Comparison of ENCODE assay signal across 15 mouse cellular contexts in the genomic region with DNA sequence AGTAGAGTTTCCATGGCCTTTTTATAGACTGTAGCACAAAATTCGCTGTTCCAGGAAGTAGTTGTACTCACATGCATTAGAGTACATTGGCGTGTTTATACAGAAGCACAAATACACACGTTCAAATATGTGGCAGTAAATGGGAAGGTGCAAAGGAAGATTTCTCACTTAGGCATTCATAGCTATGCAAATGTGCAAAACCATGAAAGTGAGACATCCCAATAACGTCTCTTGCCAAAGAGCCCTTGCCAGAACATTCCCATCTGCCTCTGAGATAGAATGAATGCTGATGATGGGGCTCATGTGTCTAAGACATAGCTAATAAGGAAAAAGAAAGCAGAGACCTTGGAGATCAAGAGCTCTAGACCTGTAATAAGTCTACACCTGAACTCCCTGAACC.
A peak's percentile ranks its signal among the peaks of the same experiment; 100 is the strongest.
DNase-seq lines count a peak whose midpoint lies in the region.
"Had no signal": no experiment of that assay in that cellular context is flagged by ENCODE, and none has a peak within 500 bp of the region (broad histone marks: within the 10 kb centered on the region; RNA-seq: fewer than 3 reads in every experiment).

No protein-coding gene starts in this region.

- peak; percentile 50 to 60 for DNase-seq in cerebellum, postnatal 10 days
- no peak for DNase-seq in cerebellum, adult 11 months
- DNase-seq in layer of hippocampus, adult 18-20 months (ENCODE audit: low spot score in 2 of 2): peak; percentile 19 to 70
- DNase-seq in layer of hippocampus, postnatal 25 days (ENCODE audit: extremely low spot score in 1 of 2, low spot score in 1 of 2): no peak
- DNase-seq in right cerebral cortex, adult 18-20 months: peak; percentile 32
- DNase-seq in right cerebral cortex, postnatal 25 days: no peak
- DNase-seq in telencephalon, adult 2 months (ENCODE audit: low read depth, low spot score): peak; percentile 51
- no peak for DNase-seq in heart, postnatal 10 days
- DNase-seq: adrenal gland, adult 8-10 months; heart, postnatal 4 days; kidney, postnatal 10 days; midbrain, embryonic 14.5 days; retina, postnatal 1 day; spleen, adult 18-20 months; thymus, adult 2 months had no signal

- intact Hi-C loops in heart, postnatal 10 days (cut with DNase I): no loop called here

Comparison
In these comparisons a context has a peak if more than half of its experiments do, and no peak if none do; other contexts are left out.
1. DNase-seq: peak in cerebellum, postnatal 10 days (2 of 2), layer of hippocampus, adult 18-20 months (2 of 2), right cerebral cortex, adult 18-20 months (single experiment) and telencephalon, adult 2 months (single experiment); none in cerebellum, adult 11 months (single experiment), layer of hippocampus, postnatal 25 days (0 of 2), right cerebral cortex, postnatal 25 days (single experiment) and heart, postnatal 10 days (0 of 2).